Mouse (Mus musculus): Measurements from ENCODE around the gene Olfr324. TPM values are rescaled to one million over a fixed set of nuclear protein-coding genes. Genes with fewer than 3 reads are reported as not detected.

Gene Olfr324
- not detected in 2 replicates for polyA plus RNA-seq (2015; fragmentation: Nextera tagmentation; extraction: Ambion mirVana)

GRCm38 (mm10) chr11:58594814-58595213, at the start of gene Olfr324:
Olfr324 (plus strand) TSS chr11:58595114.

GRCm38 (mm10) chr11:58546322-58546721, 48.6 kb upstream of the Olfr324 start, which contains the start of gene Olfr329-ps:
Olfr329-ps (minus strand) TSS chr11:58546422.

GRCm38 (mm10) chr11:58555536-58555935, 39.4 kb upstream of the Olfr324 start, which contains the start of gene Olfr328:
Olfr328 (minus strand) TSS chr11:58555636.

GRCm38 (mm10) chr11:58570405-58570804, 24.5 kb upstream of the Olfr324 start, which contains the start of gene Olfr224:
Olfr224 (minus strand) TSS chr11:58570553.

GRCm38 (mm10) chr11:58577430-58577829, 17.5 kb upstream of the Olfr324 start, which contains the start of gene Olfr325:
Olfr325 (plus strand) TSS chr11:58577730.

DNA sequence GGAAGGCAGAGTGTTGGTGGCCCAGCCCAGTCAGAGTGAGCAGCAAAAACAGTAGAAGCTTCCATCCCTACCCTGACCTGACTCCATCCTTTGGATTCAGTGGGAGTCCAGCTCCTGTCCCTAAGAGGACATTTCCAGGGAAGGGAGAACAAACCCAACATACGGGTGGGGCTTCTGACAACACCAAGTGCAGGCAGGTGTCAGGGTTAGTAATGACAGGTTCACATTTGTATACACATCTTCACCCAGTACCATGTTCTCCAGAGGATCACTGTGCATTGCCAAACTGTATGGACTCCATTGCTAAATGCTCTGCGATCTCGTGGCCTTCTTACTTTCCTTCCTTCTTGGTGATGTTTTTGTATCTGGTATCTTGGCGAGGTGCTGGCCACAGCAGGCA, 21.1 kb downstream of the Olfr324 start, which contains the start of gene 2210407C18Rik:
TSS of gene 2210407C18Rik (minus strand) at position 101 of the 400 bp plus-strand sequence.

DNA sequence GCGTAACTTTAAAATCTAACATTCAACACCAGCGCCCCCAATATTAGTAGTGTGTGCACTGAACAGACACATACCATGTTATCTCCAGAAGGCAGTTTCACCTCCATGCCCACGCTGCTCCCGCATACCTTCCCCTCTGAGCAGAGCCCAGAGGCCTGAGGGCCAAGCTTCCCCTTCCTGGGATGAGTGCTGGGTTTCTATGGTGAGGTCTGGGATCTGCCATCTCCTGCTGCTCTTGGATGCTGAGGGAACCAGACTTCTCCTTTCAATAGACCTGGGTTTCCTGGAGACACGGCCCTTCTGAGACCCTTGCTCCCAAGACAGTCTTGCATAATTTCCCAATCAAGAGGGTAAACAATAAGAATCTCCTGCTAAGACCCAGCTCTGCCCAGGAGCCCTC, 35.5 kb downstream of the Olfr324 start, which contains the start of gene Olfr323:
TSS of gene Olfr323 (minus strand) at position 101 of the 400 bp plus-strand sequence.

DNA sequence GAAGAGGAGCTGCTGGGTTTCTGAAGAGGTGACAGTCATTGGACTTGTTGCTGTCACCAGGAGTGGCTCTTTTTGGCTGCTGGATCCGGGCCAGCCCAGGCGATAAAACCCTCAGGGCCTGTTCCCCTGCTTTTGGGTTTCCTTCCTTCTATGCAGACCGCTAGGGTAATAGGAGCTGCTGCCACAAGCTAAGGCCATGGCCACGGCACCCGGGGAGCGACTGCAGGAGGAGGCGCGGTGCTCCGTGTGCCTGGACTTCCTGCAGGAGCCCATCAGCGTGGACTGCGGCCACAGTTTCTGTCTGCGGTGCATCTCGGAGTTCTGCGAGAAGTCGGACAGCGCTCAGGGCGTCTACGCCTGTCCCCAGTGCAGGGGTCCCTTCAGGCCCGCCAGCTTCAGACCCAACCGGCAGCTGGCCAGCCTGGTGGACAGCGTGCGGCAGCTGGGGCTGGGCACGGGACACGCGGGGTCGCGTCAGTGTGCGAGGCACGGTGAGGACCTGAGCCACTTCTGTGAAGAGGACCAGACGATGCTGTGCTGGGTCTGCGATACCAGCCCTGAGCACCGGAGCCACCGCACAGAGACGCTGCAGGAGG, 45.5 kb downstream of the Olfr324 start, which contains the start of gene Trim58:
TSS of gene Trim58 (plus strand) at position 194 of the 596 bp plus-strand sequence.

Other genes with a start within 250 kb of the Olfr324 start
- 0.24 and 0.77 TPM in 2 replicates for gene Lypd8, start 216.1 kb upstream of the Olfr324 start, polyA plus RNA-seq (2015; fragmentation: Nextera tagmentation; extraction: Ambion mirVana)
- gene 1810065E05Rik, start 174.0 kb upstream of the Olfr324 start, polyA plus RNA-seq (2015; fragmentation: Nextera tagmentation; extraction: Ambion mirVana): 0.23 and 0.33 TPM in 2 replicates
- gene Gm12253, start 162.6 kb upstream of the Olfr324 start, polyA plus RNA-seq (2015; fragmentation: Nextera tagmentation; extraction: Ambion mirVana): not detected in 2 replicates
- gene Lypd9, start 142.2 kb upstream of the Olfr324 start, polyA plus RNA-seq (2015; fragmentation: Nextera tagmentation; extraction: Ambion mirVana): not detected in 2 replicates
- gene Olfr30, start 132.8 kb upstream of the Olfr324 start, polyA plus RNA-seq (2015; fragmentation: Nextera tagmentation; extraction: Ambion mirVana): not detected in 2 replicates
- not detected in 2 replicates for gene Olfr332, start 102.6 kb upstream of the Olfr324 start, polyA plus RNA-seq (2015; fragmentation: Nextera tagmentation; extraction: Ambion mirVana)
- gene Olfr331, start 92.5 kb upstream of the Olfr324 start, polyA plus RNA-seq (2015; fragmentation: Nextera tagmentation; extraction: Ambion mirVana): not detected in 2 replicates
- gene Olfr330, start 60.3 kb upstream of the Olfr324 start, polyA plus RNA-seq (2015; fragmentation: Nextera tagmentation; extraction: Ambion mirVana): not detected in 2 replicates
- not detected in 2 replicates for gene Olfr329-ps, start 48.7 kb upstream of the Olfr324 start, polyA plus RNA-seq (2015; fragmentation: Nextera tagmentation; extraction: Ambion mirVana)
- 0.05 TPM in 1 of 2 replicates, not detected in the other for gene Olfr328, start 39.5 kb upstream of the Olfr324 start, polyA plus RNA-seq (2015; fragmentation: Nextera tagmentation; extraction: Ambion mirVana)
- gene Olfr224, start 24.6 kb upstream of the Olfr324 start, polyA plus RNA-seq (2015; fragmentation: Nextera tagmentation; extraction: Ambion mirVana): not detected in 2 replicates
- not detected in 2 replicates for gene Olfr325, start 17.4 kb upstream of the Olfr324 start, polyA plus RNA-seq (2015; fragmentation: Nextera tagmentation; extraction: Ambion mirVana)
- not detected in 2 replicates for gene 2210407C18Rik, start 21.0 kb downstream of the Olfr324 start, polyA plus RNA-seq (2015; fragmentation: Nextera tagmentation; extraction: Ambion mirVana)
- gene Olfr323, start 35.4 kb downstream of the Olfr324 start, polyA plus RNA-seq (2015; fragmentation: Nextera tagmentation; extraction: Ambion mirVana): not detected in 2 replicates
- not detected in 2 replicates for gene Trim58, start 45.4 kb downstream of the Olfr324 start, polyA plus RNA-seq (2015; fragmentation: Nextera tagmentation; extraction: Ambion mirVana)
- gene Olfr322, start 63.7 kb downstream of the Olfr324 start, polyA plus RNA-seq (2015; fragmentation: Nextera tagmentation; extraction: Ambion mirVana): not detected in 2 replicates
- not detected in 2 replicates for gene Olfr320, start 86.0 kb downstream of the Olfr324 start, polyA plus RNA-seq (2015; fragmentation: Nextera tagmentation; extraction: Ambion mirVana)
- gene Olfr319, start 104.0 kb downstream of the Olfr324 start, polyA plus RNA-seq (2015; fragmentation: Nextera tagmentation; extraction: Ambion mirVana): not detected in 2 replicates
- not detected in 2 replicates for gene Olfr318, start 128.9 kb downstream of the Olfr324 start, polyA plus RNA-seq (2015; fragmentation: Nextera tagmentation; extraction: Ambion mirVana)
- not detected in 2 replicates for gene Olfr317, start 144.1 kb downstream of the Olfr324 start, polyA plus RNA-seq (2015; fragmentation: Nextera tagmentation; extraction: Ambion mirVana)
- gene Olfr316, start 157.6 kb downstream of the Olfr324 start, polyA plus RNA-seq (2015; fragmentation: Nextera tagmentation; extraction: Ambion mirVana): not detected in 2 replicates
- gene Olfr315, start 178.1 kb downstream of the Olfr324 start, polyA plus RNA-seq (2015; fragmentation: Nextera tagmentation; extraction: Ambion mirVana): not detected in 2 replicates
- not detected in 2 replicates for gene Olfr314, start 187.8 kb downstream of the Olfr324 start, polyA plus RNA-seq (2015; fragmentation: Nextera tagmentation; extraction: Ambion mirVana)
- gene Fam183b, start 206.8 kb downstream of the Olfr324 start, polyA plus RNA-seq (2015; fragmentation: Nextera tagmentation; extraction: Ambion mirVana): 8.1 and 9.6 TPM in 2 replicates
- not detected in 2 replicates for gene Olfr313, start 219.9 kb downstream of the Olfr324 start, polyA plus RNA-seq (2015; fragmentation: Nextera tagmentation; extraction: Ambion mirVana)
- gene Olfr312, start 234.1 kb downstream of the Olfr324 start, polyA plus RNA-seq (2015; fragmentation: Nextera tagmentation; extraction: Ambion mirVana): not detected in 2 replicates
- not detected in 2 replicates for gene Olfr311, start 244.1 kb downstream of the Olfr324 start, polyA plus RNA-seq (2015; fragmentation: Nextera tagmentation; extraction: Ambion mirVana)